Mouse (Mus musculus) ovary, postnatal 10 days (tissue): Measurements from ENCODE around the gene Ak7.

Experiments used
- DNase-seq: peaks from one replicate; pipeline ENCODE4 v3.0.0; 2022; ENCODE audit warnings: low spot score

Ak7 gene

DNA sequence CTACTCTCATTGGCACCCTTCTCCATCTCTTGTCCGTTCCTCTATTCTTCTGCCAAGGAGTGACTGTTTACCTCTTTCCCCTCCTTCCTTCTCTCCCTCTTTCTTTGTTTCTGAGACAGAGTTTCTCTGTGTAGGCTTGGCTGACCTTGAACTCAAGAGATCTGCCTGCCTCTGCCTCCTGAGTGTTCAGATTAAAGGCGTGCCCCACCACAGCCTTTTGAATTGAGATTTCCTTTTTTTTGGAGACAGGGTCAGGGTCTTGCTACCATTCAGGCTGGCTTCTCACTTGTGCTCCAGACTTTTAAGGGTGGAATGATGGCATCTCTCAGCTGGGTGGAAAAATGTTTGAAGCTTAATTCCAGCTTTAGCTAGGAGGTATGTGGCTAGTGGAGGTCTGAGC is 81.8 kb downstream of the Ak7 start:
- no peak for DNase-seq

DNA sequence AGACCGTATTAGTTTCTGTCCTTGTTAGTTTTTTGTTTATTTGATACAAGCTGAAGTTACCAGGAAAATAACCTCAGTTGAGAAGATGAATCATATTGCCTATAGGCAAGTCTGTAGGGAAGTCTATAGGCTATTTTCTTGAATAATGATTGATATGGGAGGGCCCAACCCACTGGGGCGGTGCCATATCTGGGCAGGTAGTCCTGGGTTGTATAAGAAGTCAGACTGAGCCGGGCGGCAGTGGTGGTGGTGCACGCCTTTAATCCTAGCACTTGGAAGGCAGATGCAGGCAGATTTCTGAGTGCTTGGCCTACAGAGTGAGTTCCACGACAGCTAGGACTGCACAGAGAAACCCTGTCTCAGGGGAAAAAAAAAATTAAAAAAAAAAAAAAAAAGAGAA is 84.1 kb downstream of the Ak7 start:
- DNase-seq = no peak

DNA sequence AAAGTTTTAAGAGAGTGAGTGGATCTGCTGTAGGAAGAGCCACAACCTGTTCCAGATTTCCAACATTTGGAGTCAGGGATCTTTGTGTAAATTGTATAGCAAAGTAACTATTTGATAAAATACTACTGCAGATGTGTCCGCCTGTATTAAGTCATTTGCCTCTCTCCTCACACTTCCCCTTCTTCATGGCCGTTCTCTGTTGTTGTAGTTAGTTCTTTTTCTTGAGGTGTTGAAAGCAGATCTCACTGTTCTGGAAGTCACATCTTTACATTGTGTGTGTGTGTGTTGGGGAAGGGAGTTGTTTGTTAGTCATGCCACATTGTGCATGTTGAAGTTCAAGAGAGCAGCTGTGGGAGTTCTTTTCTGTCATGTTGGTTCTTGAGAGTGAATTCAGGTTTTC is 89.1 kb downstream of the Ak7 start:
- no peak for DNase-seq

DNA sequence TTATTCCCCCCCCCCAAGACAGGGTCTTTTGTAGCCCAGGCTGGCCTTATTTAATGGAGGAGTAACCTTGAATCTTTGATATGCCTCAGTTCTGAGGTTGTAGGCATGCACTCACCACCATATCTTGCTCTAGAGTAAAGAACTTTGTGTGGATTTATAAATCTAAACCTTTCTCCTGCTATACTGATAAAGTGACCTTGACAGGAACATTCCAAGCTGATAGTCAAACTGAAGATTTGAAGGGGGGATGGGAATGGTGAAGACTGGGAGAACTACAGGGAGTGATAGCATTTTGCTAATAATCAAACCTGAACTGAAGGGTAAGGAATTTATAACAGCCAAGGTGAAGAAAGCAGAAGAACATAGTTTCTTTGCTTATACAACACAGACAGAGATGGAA is 92.2 kb downstream of the Ak7 start:
- no peak for DNase-seq

DNA sequence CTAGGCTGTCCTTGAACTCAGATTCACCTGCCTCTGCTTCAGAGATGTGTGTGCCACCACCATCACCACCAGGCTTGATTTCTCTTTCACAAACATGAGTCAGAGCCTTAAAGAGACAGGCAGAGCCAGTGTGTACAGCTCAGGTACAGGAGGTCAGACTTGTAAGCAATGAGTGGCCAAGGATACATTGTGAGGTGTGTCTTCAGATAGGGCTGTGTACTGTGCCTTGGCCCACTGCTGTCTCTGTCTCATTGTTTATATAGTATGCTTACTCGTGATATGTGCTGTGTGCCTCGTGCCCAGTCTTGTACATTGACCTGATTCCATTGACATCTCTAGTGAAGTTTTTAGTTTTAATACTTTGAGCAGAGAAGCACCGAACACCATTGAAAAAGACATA is 100.0 kb downstream of the Ak7 start:
- DNase-seq = no peak

DNA sequence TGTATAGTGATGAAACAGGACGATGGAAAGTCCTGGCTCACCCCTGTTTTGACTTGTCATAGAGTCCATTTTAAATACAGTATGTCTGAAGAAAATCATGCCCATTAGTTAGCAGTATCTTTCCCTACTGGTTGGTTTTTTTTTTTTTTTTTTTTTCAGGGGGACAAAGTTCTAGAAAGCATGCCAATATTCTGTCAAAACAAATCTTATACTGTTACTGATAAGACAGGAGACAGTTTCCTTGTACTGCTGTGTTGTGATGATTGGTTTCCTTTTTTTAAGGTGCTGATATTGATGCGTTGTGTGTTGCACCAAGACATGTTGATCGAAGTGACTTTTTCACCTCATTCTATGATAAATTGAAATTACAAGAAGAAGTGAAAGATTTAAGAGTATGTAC is 100.4 kb downstream of the Ak7 start:
- DNase-seq = no peak

DNA sequence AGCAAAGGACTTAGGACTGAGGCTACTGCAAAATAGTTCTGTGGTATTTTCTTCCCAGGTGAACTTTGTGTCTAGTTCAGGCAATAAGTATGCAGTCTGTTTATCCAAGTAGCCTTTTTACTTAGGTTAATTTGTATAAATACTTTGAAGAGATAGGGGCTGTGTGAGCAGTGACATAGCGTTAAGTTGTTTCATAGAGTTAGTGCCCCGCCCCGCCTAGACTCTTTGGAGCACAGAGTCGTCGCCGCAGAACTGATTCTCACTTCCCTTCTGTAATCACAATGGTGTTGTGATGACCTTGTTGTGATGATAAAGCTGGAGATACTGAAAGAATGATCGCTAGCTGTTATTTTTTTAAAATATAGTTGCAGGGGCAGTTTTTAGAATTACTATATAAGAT is 101.6 kb downstream of the Ak7 start:
- no peak for DNase-seq

DNA sequence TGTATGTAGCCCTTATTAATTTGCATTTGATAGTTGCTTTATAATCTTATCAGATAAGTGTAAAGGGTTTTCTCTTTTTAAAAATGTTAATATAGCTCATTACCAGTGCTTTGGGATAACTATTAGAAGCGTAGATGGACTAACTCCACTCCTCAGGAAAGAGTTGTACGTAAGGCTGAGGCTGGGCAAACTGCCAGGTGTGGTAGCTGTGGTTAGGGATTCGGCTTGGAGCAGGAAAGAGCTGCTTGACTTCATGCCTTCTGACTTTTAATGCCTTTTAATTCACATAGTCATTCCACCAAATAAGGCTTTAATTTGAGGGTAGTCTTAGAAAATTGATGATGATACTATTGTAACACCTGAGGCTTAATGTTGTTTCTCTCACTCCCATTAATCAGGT is 103.2 kb downstream of the Ak7 start:
- DNase-seq = no peak

DNA sequence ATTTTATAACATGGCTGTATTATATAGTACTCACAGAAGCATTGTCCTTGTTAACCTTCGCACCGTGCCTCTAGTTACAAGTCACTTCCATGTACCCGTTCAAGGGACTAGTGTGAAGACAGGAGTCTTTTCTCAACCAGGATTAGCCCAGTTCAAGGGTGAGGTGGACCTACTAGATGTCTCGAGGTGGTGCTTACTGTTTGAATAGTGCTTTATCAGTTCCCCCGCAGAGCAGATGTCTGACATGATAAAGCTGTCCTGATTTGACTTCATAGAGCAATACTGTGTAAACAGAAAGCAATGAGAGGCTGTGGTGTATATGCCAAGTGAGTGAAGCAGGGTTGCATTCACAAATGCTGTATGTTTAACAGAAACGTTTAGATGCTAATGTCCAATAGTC is 104.8 kb downstream of the Ak7 start:
- no peak for DNase-seq

DNA sequence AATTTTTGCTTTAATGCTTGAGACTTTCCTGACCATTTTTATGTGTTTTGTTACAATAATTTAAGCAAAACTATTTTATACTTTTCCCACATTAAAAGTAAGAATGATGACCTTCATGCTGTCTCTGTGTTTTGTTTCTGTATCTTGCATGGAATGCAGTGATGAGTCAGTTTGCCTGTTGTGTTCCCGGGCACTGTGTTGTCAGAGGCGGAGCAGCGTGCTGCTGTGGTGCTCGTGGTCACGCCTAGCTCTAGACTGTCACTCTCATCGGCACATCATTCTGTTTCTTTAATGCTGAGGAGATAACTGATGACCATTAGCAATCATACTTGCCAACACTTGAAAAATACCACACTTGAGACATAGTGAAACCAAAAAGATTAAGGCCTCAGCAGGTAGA is 108.2 kb downstream of the Ak7 start:
- no peak for DNase-seq

DNA sequence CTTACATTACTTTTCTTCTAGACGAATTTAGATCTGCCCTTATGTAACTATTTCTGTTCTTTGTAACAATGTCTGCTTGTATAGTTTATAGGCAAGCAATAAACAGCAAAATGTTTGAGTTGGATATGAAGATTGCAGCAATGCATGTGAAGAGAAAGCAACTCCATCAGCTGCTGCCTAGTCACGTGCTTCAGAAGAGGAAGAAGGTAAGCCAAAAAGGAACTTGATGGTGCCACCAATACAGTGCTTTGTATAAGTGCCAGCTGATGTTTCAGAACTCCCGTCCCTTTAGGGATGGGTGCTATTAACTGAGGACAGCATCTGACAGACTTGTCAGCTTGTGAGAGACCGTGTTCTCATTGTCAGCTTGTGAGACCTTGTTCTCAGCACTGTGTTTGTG is 117.7 kb downstream of the Ak7 start:
- no peak for DNase-seq

DNA sequence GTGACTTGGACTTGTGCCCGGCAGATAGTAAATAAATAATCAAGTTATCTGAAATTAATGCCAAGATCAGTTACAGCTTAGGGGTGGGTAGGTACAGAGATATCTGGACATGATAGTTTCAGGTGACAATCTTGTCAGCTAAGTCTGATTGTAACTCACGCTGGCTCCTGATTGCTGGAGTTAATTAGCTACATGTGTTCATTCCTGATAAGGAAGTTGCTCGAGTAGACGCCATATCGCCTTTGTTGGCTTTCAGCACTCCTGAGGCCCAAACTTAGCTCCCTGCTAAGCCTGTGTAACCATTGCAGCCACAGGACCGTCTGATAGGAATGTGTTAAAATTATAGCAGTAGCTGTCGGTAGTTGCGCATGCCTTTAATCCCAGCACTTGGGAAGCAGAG is 119.0 kb downstream of the Ak7 start:
- no peak for DNase-seq

DNA sequence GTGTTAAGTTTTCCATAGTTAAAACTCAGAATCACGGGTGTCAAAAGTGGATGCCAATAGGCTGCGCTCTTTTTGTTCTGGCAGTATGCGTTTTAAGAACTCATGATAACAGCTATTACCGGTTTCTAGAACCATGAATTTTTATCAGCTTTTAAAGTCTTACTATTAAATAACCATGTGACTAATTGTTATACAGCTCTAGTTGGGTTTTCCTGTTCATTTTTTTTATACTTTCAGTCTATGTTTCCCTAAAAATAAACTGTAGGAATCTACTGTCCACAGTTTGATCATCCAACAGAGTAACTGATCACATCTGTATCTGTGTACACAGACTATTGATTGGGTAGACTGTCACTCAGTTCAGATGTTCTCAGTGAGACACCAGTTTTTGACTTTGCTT is 119.5 kb downstream of the Ak7 start:
- no peak for DNase-seq
